Mouse (Mus musculus): ENCODE measurements around the gene Fggy. TPM values are rescaled to one million over a fixed set of nuclear protein-coding genes. Genes with fewer than 3 reads are reported as not detected.

The Fggy gene
- polyA plus RNA-seq, 1 experiment from 2014 or later, result 9.0 TPM

DNA sequence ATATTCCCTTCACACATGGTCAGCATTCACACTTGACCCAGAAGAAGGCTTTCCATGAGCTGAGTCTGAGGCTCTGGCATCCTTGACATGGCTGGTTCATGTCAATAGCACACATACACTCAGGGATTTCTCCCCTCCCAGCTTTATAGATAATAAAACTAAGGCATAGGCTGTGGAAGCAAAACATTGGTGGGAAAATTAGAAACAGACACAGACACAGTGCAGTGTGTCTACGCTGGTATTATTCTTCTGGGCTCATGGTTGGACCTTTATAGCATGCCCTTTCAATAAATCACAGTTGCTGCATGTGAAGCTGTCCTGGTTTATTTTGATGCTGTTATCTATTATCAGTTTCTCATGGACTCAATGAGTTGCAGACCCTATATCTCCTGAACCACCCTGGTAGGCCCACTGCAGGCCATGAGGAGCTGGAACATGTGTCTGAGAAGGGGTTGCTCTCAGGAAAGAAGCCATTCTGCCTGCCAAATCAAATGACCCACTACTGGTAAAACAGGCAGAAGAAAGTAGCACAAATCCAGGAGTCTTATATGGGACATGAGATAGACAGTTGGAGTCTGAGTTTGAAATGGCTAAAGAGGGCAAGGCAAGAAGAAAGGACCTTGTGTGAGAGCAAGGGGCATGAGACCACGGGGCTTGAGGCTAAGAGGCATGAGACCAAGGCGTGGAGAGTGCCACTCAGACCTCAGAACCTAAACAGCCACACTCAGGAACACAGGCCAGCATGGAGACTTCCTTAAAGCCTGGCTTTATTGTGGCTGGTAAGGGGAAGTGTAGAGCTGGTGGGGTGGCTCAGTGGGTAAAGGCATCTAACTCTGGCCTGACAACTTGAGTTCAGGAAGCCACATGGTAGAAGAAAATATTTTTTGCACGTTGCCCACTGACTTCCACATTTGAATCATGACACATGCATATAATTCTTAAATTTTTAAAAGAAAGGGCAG is 327.2 kb downstream of the Fggy start:
- Histone ChIP-seq H3K4me1 (0 out of 2 replicates have a peak, but pooled peaks cover 5% of the 10 kb centered on the region), H3K27ac (no peak overlapping the region), H3K27me3 (replicated peaks) (no peaks in the 10 kb centered on the region), H3K9ac (no peak overlapping the region), H3K36me3 (no peaks in the 10 kb centered on the region), H3K9me3 (no peaks in the 10 kb centered on the region), H3K4me2 (replicated peaks) (no peak overlapping the region), H3K4me3 (no peak overlapping the region)
- ATAC-seq (ENCODE audit: low FRiP score, low read depth), result no peak
- 77% methylated on average over 4 of the region's 4 CpGs for WGBS

DNA sequence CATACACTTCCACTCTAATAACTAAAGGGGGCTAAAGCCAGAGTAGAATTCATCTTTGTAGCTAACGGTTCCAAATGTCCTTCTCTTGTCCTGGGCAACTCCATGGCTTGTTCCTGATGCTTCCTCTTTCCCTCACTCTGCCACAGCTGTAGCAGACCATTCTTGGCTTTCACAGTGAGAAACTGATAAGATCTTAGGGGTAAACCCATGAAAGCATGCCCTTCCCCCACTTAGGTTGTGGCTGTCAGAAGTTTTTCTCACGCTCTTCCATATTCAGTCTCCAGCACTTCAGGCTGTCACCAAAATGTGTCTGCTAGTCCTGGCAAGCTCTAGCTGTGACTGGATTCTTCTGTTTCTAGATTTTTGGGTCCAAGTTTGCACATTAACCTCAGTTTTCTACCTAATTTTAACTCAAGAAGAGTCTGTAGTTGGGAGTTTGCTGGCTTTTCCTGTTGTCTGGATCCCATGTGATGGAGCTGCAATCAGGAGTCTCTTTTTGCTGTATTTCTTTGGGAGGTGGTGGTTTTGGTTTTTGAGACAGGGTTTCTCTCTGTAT is 338.0 kb downstream of the Fggy start:
- H3K4me1 ChIP-seq, result peaks cover 3% of the 10 kb centered on the region; the same call in 1 of the 2 replicates
- WGBS, result 91% methylated on average over 2 of the region's 2 CpGs
- no peaks in the 10 kb centered on the region for H3K36me3 ChIP-seq

DNA sequence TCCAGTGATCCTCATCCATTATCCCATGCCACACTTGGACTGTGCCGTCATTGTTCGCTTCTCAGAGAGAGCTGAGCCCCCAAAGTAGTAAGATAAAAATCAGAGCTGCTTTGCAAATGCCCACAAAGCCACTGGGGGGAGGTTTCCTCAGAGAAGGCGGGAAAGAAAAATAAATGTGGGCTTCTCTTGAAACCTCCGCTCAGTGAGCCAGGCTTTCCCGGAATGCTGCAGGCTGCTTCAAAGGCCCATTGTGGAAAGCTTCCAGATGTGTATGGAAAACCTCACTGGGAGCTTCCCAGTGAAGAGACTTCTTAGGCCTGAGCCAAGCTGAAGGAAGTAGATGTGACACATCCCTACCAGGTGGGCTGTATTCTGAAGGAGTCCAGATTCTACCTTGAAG is 339.3 kb downstream of the Fggy start:
- H3K36me3 ChIP-seq, result no peaks in the 10 kb centered on the region
- H3K4me1 ChIP-seq, result peaks cover 3% of the 10 kb centered on the region; the same call in 1 of the 2 replicates
- H3K9me3 ChIP-seq, result no peaks in the 10 kb centered on the region
- no peak overlapping the region for H3K27ac ChIP-seq
- ATAC-seq (ENCODE audit: low FRiP score, low read depth), result no peak
- H3K4me3 ChIP-seq, result no peak overlapping the region
- H3K9ac ChIP-seq, result no peak overlapping the region
- 52% methylated on average over 5 of the region's 5 CpGs for WGBS
- H3K27me3 ChIP-seq (replicated peaks), result no peaks in the 10 kb centered on the region
- H3K4me2 ChIP-seq (replicated peaks), result no peak overlapping the region

More for the DNA sequence above, 338.0 kb downstream of the Fggy start:
- H3K9me3 ChIP-seq, result no peaks in the 10 kb centered on the region
- H3K27ac ChIP-seq, result no peak overlapping the region
- no peak overlapping the region for H3K4me3 ChIP-seq
- ATAC-seq (ENCODE audit: low FRiP score, low read depth), result no peak
- H3K9ac ChIP-seq, result no peak overlapping the region
- H3K27me3 ChIP-seq (replicated peaks), result no peaks in the 10 kb centered on the region
- H3K4me2 ChIP-seq (replicated peaks), result no peak overlapping the region

DNA sequence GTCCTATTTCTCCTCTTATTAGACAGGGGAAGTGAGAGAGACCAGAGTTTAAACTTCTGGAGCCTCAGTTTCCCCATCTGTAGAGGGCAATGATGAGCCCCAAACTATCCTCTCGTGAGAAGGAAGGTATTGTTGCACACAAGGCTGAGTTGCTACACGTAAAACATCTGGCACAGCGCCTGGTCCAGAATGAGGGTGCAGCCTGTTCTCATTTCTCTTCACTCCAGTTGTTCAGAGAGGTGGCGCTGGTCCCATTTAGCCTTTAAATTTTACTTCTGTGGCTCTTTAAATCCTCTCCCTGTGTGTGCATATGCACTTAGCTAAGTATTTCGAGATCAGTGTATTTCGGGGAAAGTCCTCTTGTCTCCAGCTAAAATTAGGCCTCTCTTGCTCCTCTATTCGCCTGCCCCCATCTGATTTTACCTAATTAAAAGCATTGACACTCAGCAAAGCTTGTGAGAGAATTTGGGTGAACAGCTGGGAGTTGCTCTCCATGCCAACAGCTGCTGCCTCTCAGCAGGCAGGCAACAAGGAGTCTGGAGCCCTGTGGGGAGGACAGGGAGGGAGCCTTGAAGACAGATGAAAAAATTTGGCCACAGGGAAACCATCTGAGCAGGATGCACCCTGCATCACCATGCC is 340.0 kb downstream of the Fggy start:
- Histone ChIP-seq H3K27me3 (replicated peaks) (no peaks in the 10 kb centered on the region), H3K27ac (no peak overlapping the region), H3K9ac (no peak overlapping the region), H3K9me3 (no peaks in the 10 kb centered on the region), H3K4me3 (no peak overlapping the region), H3K4me2 (replicated peaks) (no peak overlapping the region), H3K36me3 (no peaks in the 10 kb centered on the region), H3K4me1 (peaks cover 3% of the 10 kb centered on the region; the same call in 1 of the 2 replicates)
- no peak for ATAC-seq (ENCODE audit: low FRiP score, low read depth)
- 77% methylated on average over 7 of the region's 7 CpGs for WGBS

DNA sequence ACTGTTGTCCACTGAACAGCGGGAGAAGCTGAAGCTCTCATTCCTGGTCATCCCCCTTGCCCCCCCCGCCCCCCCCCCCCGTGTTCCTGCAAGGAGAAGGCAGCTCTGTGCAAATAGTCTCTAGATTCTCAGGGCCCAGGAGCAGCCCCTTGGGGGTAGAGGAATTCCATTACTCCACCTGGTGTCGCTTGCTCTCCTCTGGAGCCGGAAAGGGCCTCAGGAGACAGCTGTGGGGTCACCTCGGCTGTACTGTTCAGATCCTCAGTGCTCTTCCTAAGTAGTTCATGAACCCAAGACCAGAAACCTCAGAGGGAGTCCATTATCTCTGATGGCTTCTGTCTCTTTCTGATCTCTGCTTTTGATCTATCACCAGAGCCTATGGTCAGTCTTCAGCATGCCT is 341.4 kb downstream of the Fggy start:
- WGBS, result 55% methylated on average over 6 of the region's 6 CpGs
- no peak for ATAC-seq (ENCODE audit: low FRiP score, low read depth)
- H3K27ac ChIP-seq, result no peak overlapping the region
- no peak overlapping the region for H3K4me3 ChIP-seq
- no peak overlapping the region for H3K9ac ChIP-seq
- no peaks in the 10 kb centered on the region for H3K27me3 ChIP-seq (replicated peaks)
- no peaks in the 10 kb centered on the region for H3K9me3 ChIP-seq
- H3K4me1 ChIP-seq, result peaks cover 3% of the 10 kb centered on the region; the same call in 1 of the 2 replicates
- H3K4me2 ChIP-seq (replicated peaks), result no peak overlapping the region
- H3K36me3 ChIP-seq, result no peaks in the 10 kb centered on the region

DNA sequence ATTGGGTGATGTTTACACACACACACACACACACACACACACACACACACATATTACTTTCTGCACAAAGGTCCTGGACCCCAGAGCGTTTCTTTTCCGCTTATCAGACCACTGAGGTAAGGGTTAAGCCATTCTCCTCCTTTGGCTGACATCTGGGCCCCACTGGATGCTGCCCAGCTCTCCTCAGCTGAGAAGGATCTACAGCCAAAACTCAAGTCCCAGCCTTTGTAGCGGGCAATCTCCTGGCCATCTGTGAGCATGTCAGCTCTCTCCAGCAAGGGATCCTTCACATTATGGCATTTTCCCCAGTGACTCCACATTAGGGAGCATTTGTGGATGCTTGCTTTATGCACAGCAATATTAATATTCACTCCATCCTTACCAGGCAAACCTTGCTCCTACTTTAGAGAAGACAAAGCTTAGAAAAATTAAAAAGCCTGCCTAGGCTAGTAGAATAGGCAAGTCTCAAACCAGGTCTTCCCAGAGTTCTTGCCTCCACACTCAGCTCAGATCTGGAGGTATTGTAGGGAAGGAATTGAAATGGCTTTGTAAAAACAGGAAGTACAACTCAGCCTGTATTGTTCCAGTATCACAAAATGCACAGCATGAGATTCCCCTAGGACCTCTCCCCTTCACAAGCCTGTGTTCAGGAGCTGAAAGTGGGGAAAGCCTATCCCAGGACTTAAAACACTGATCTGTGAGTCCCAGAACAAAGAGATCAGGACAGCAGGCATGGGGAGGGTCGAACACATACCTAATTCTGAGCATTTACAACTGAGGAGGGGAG is 342.8 kb downstream of the Fggy start:
- Histone ChIP-seq H3K9ac (no peak overlapping the region), H3K27ac (no peak overlapping the region), H3K4me3 (no peak overlapping the region), H3K27me3 (replicated peaks) (no peaks in the 10 kb centered on the region), H3K36me3 (no peaks in the 10 kb centered on the region), H3K4me2 (replicated peaks) (no peak overlapping the region), H3K4me1 (peaks cover 3% of the 10 kb centered on the region; the same call in 1 of the 2 replicates), H3K9me3 (no peaks in the 10 kb centered on the region)
- ATAC-seq (ENCODE audit: low FRiP score, low read depth), result no peak
- 63% methylated on average over 4 of the region's 4 CpGs for WGBS

DNA sequence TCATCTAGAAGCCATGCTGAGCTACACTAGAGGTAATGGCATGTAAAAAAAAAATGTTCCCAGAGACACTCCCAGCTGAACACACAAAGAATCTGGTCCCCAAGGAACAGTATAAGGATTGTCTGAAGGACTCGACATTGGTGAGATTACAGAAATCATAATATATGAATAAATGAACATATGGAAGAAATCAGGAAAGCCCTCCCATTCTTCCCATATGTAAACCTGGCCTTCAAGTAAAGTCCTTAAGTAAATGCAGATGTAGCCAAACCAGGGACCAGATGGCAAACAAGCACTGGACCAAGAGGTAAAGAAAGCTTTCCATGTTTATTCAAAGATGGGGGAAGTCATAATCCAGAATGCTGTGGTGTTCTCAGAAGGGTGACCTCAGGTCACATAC is 343.5 kb downstream of the Fggy start:
- H3K4me1 ChIP-seq, result peaks cover 3% of the 10 kb centered on the region; the same call in 1 of the 2 replicates
- no peak overlapping the region for H3K4me2 ChIP-seq (replicated peaks)
- ATAC-seq (ENCODE audit: low FRiP score, low read depth), result no peak
- no peak overlapping the region for H3K4me3 ChIP-seq
- H3K27me3 ChIP-seq (replicated peaks), result no peaks in the 10 kb centered on the region
- no peaks in the 10 kb centered on the region for H3K9me3 ChIP-seq
- H3K9ac ChIP-seq, result no peak overlapping the region
- WGBS, result 58% methylated on average over 1 of the region's 1 CpGs
- no peak overlapping the region for H3K27ac ChIP-seq
- H3K36me3 ChIP-seq, result no peaks in the 10 kb centered on the region

DNA sequence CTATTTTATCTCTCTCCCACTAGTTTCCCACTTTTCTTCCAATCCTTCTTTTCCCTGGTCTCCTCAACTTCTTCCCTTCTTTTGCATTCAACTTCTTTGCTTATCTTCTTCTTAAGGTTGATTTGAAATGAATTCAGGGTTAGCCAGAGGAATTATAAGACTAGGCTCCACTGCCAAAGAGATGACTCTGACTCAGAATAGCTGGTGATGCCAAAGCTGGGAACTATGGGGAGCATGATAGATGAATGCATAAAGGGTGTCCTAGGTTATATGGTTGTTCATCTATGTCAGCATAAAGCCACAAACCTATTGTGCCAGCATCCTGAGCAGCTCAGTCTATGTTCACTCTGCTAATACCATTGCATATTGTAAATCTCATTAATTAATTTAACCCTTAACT is 348.8 kb downstream of the Fggy start:
- no peak overlapping the region for H3K27ac ChIP-seq
- no peaks in the 10 kb centered on the region for H3K36me3 ChIP-seq
- no peak overlapping the region for H3K4me2 ChIP-seq (replicated peaks)
- H3K9me3 ChIP-seq, result no peaks in the 10 kb centered on the region
- H3K9ac ChIP-seq, result no peak overlapping the region
- H3K4me3 ChIP-seq, result no peak overlapping the region
- H3K27me3 ChIP-seq (replicated peaks), result no peaks in the 10 kb centered on the region
- no peak for ATAC-seq (ENCODE audit: low FRiP score, low read depth)
- H3K4me1 ChIP-seq, result no peaks in the 10 kb centered on the region

DNA sequence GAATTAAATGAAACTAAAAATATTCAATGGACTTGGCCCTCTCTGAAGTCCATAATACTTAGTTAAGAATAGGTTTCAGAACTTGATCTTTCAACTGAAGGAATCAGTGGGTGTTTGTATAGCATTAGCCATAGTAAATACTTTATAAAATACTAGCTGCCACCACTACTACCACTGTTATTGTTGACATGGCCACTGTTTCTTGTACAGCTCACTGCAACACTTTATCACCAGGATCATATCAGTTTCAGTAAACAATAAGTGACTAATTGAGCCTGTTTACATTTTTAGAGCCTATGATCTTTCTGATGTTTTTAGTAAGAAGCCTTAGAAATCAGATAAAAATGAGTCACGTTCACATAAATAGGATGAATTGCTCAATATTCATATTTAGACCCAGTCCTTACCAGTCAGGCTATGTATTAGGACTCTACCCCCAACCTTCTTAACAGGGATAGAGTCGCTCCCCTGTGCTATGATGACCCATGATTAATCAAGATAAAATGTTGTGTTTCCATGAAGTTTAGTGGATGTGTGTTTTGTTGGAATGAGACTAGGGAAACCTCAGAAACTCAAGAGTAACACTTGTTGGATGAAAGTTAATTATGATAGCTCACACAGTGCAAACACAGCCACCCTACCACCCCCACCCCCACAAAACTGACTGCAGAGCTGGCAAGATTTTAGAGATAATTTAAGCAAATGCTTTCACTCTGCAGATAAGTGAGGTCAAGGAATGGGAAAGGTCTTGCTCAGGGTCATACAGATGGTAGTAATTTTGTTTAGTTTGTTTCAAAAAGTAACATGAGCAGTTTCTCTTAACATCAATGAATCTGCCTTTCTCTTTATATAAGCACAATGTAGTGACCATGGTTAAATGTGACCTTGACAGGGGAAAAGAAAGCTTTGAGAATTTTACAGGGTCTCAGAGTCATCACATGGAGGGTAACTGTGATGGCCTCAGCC is 352.7 kb downstream of the Fggy start:
- no peak for ATAC-seq (ENCODE audit: low FRiP score, low read depth)
- no peak overlapping the region for H3K4me2 ChIP-seq (replicated peaks)
- H3K36me3 ChIP-seq, result no peaks in the 10 kb centered on the region
- H3K9ac ChIP-seq, result no peak overlapping the region
- 83% methylated on average over 2 of the region's 2 CpGs for WGBS
- no peak overlapping the region for H3K27ac ChIP-seq
- H3K9me3 ChIP-seq, result no peaks in the 10 kb centered on the region
- H3K27me3 ChIP-seq (replicated peaks), result no peaks in the 10 kb centered on the region
- H3K4me1 ChIP-seq, result no peaks in the 10 kb centered on the region
- H3K4me3 ChIP-seq, result no peak overlapping the region

DNA sequence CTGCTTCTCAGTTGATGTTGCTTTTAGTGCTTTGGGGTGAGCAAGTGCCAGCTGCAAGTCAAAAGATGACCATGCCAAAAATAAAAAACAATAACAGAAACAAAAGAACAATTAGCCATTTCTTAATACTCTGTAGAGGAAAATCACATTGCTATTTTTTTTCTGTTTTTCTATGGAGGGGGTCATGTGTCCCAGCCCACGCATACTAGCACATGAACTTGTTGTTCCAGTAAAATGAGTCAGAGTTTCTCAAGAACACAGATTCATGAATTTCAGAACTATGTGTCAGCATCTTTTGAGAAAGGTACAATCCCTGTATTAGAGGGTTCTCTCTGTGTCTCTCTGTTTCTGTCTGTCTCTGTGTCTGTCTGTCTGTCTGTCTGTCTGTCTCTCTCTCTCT is 355.7 kb downstream of the Fggy start:
- Histone ChIP-seq H3K9me3 (no peaks in the 10 kb centered on the region), H3K4me2 (replicated peaks) (no peak overlapping the region), H3K27me3 (replicated peaks) (no peaks in the 10 kb centered on the region), H3K27ac (no peak overlapping the region), H3K4me1 (no peaks in the 10 kb centered on the region; the same call in 1 of the 2 replicates), H3K9ac (no peak overlapping the region), H3K36me3 (no peaks in the 10 kb centered on the region), H3K4me3 (no peak overlapping the region)
- WGBS, result 88% methylated on average over 1 of the region's 1 CpGs
- no peak for ATAC-seq (ENCODE audit: low FRiP score, low read depth)
